Mouse (Mus musculus): ENCODE results near the gene Grk6. TPM values are rescaled to one million over a fixed set of nuclear protein-coding genes. Genes with fewer than 3 reads are reported as not detected.

The Grk6 gene
- total and polyA plus RNA-seq, 2 experiments = 8.8 to 14.3 TPM

GRCm38 (mm10) chr13:55450511-55450980 is 5.7 kb downstream of the Grk6 start:
- no peaks in the 10 kb centered on the region for H3K27me3 ChIP-seq (ENCODE audit: control insufficient read depth, insufficient read depth, low read length)
- H3K79me2 ChIP-seq (ENCODE audit: control insufficient read depth, insufficient read depth, low read length) = peaks cover 8% of the 10 kb centered on the region; the same call in 1 of the 2 replicates
- WGBS = 26% methylated on average over 11 of the region's 11 CpGs
- peaks cover 2% of the 10 kb centered on the region; the same call in 1 of the 2 replicates for H3K36me3 ChIP-seq (ENCODE audit: control insufficient read depth, insufficient read depth, low read length)
- TF ChIP-seq CTCF (IDR thresholded peaks at IDR 0.05; ENCODE audit: low read depth, low read length) = no peak
- no peak for TF ChIP-seq POLR2A (IDR thresholded peaks at IDR 0.05; ENCODE audit: extremely low read depth, insufficient read depth, low read length)
- DNase-seq (ENCODE audit: extremely low read depth, low read depth, low spot score) = peak; percentile 86
- H3K4me1 ChIP-seq (ENCODE audit: control insufficient read depth, insufficient read depth, low read length) = peaks cover 15% of the 10 kb centered on the region
- no peak overlapping the region for H3K4me3 ChIP-seq (ENCODE audit: insufficient read depth, low read depth, low read length)
- no peak overlapping the region for H3K9ac ChIP-seq (ENCODE audit: low read depth, low read length)
- H3K27ac ChIP-seq (replicated peaks; ENCODE audit: insufficient read depth, low read depth, low read length) = no peak overlapping the region

- H3K9ac ChIP-seq (ENCODE audit: low read depth, low read length) = no peak overlapping the region
- peaks cover 4% of the 10 kb centered on the region; the same call in 1 of the 2 replicates for H3K79me2 ChIP-seq (ENCODE audit: control insufficient read depth, insufficient read depth, low read length)
- no peak for DNase-seq (ENCODE audit: extremely low read depth, low read depth, low spot score)
- 79% methylated on average over 10 of the region's 10 CpGs for WGBS
- TF ChIP-seq POLR2A (IDR thresholded peaks at IDR 0.05; ENCODE audit: extremely low read depth, insufficient read depth, low read length) = no peak
- no peak for TF ChIP-seq CTCF (IDR thresholded peaks at IDR 0.05; ENCODE audit: low read depth, low read length)
- H3K4me3 ChIP-seq (ENCODE audit: insufficient read depth, low read depth, low read length) = no peak overlapping the region
- H3K36me3 ChIP-seq (ENCODE audit: control insufficient read depth, insufficient read depth, low read length) = peaks cover 2% of the 10 kb centered on the region; the same call in 1 of the 2 replicates
- H3K4me1 ChIP-seq (ENCODE audit: control insufficient read depth, insufficient read depth, low read length) = peaks cover 9% of the 10 kb centered on the region
- H3K27ac ChIP-seq (replicated peaks; ENCODE audit: insufficient read depth, low read depth, low read length) = no peak overlapping the region
- no peaks in the 10 kb centered on the region for H3K27me3 ChIP-seq (ENCODE audit: control insufficient read depth, insufficient read depth, low read length)
Observed at GRCm38 (mm10) chr13:55451296-55451695, 6.4 kb downstream of the Grk6 start.

GRCm38 (mm10) chr13:55451785-55452549 is 7.1 kb downstream of the Grk6 start:
- no peaks in the 10 kb centered on the region for H3K27me3 ChIP-seq (ENCODE audit: control insufficient read depth, insufficient read depth, low read length)
- TF ChIP-seq CTCF (IDR thresholded peaks at IDR 0.05; ENCODE audit: low read depth, low read length) (no peak), POLR2A (IDR thresholded peaks at IDR 0.05; ENCODE audit: extremely low read depth, insufficient read depth, low read length) (no peak)
- no peak overlapping the region for H3K27ac ChIP-seq (replicated peaks; ENCODE audit: insufficient read depth, low read depth, low read length)
- DNase-seq (ENCODE audit: extremely low read depth, low read depth, low spot score) = no peak
- WGBS = 94% methylated on average over 16 of the region's 16 CpGs
- H3K36me3 ChIP-seq (ENCODE audit: control insufficient read depth, insufficient read depth, low read length) = peaks cover 2% of the 10 kb centered on the region; the same call in 1 of the 2 replicates
- no peaks in the 10 kb centered on the region; the same call in 1 of the 2 replicates for H3K79me2 ChIP-seq (ENCODE audit: control insufficient read depth, insufficient read depth, low read length)
- H3K9ac ChIP-seq (ENCODE audit: low read depth, low read length) = no peak overlapping the region
- H3K4me3 ChIP-seq (ENCODE audit: insufficient read depth, low read depth, low read length) = no peak overlapping the region
- peaks cover 4% of the 10 kb centered on the region; the same call in 1 of the 2 replicates for H3K4me1 ChIP-seq (ENCODE audit: control insufficient read depth, insufficient read depth, low read length)

- TF ChIP-seq CTCF (IDR thresholded peaks at IDR 0.05; ENCODE audit: low read depth, low read length) = no peak
- no peak for TF ChIP-seq POLR2A (IDR thresholded peaks at IDR 0.05; ENCODE audit: extremely low read depth, insufficient read depth, low read length)
- Histone ChIP-seq H3K9ac (ENCODE audit: low read depth, low read length) (no peak overlapping the region), H3K4me3 (ENCODE audit: insufficient read depth, low read depth, low read length) (no peak overlapping the region), H3K79me2 (ENCODE audit: control insufficient read depth, insufficient read depth, low read length) (no peaks in the 10 kb centered on the region), H3K27ac (replicated peaks; ENCODE audit: insufficient read depth, low read depth, low read length) (no peak overlapping the region), H3K27me3 (ENCODE audit: control insufficient read depth, insufficient read depth, low read length) (peaks cover 5% of the 10 kb centered on the region; the same call in 1 of the 2 replicates), H3K36me3 (ENCODE audit: control insufficient read depth, insufficient read depth, low read length) (no peaks in the 10 kb centered on the region), H3K4me1 (ENCODE audit: control insufficient read depth, insufficient read depth, low read length) (no peaks in the 10 kb centered on the region)
- WGBS = 80% methylated on average over 2 of the region's 2 CpGs
- no peak for DNase-seq (ENCODE audit: extremely low read depth, low read depth, low spot score)
Observed at GRCm38 (mm10) chr13:55462965-55463364, 18.1 kb downstream of the Grk6 start.

GRCm38 (mm10) chr13:55463399-55464026 is 18.6 kb downstream of the Grk6 start:
- Histone ChIP-seq H3K4me3 (ENCODE audit: insufficient read depth, low read depth, low read length) (no peak overlapping the region), H3K79me2 (ENCODE audit: control insufficient read depth, insufficient read depth, low read length) (no peaks in the 10 kb centered on the region), H3K27me3 (ENCODE audit: control insufficient read depth, insufficient read depth, low read length) (peaks cover 5% of the 10 kb centered on the region; the same call in 1 of the 2 replicates), H3K4me1 (ENCODE audit: control insufficient read depth, insufficient read depth, low read length) (no peaks in the 10 kb centered on the region), H3K27ac (replicated peaks; ENCODE audit: insufficient read depth, low read depth, low read length) (no peak overlapping the region), H3K9ac (ENCODE audit: low read depth, low read length) (no peak overlapping the region), H3K36me3 (ENCODE audit: control insufficient read depth, insufficient read depth, low read length) (no peaks in the 10 kb centered on the region)
- TF ChIP-seq CTCF (IDR thresholded peaks at IDR 0.05; ENCODE audit: low read depth, low read length) (no peak), POLR2A (IDR thresholded peaks at IDR 0.05; ENCODE audit: extremely low read depth, insufficient read depth, low read length) (no peak)
- no peak for DNase-seq (ENCODE audit: extremely low read depth, low read depth, low spot score)
- WGBS = 25% methylated on average over 14 of the region's 14 CpGs

All from liver, adult 2 months (tissue).